Mouse (Mus musculus) midbrain, embryonic 10.5 days (tissue): ENCODE measurements around the gene Col26a1. TPM values are rescaled to one million over a fixed set of nuclear protein-coding genes. Genes with fewer than 3 reads are reported as not detected.

Experiments used
- DNase-seq: peaks from one replicate; pipeline ENCODE4 v3.0.0-alpha.2; 2017; ENCODE audit warnings: low spot score
- H3K27ac ChIP-seq: fragments of 300-500 bp; sonication (generic); replicated peaks from 2 replicates; pipeline ENCODE4 v1.5.1; 2016; ENCODE audit warnings: mild to moderate bottlenecking
- H3K27me3 ChIP-seq: fragments of 300-500 bp; sonication (generic); 2 replicates; pipeline ENCODE4 v1.6.1; 2016; ENCODE audit warnings: low read depth, mild to moderate bottlenecking; ENCODE audit not compliant: poor library complexity, severe bottlenecking
- H3K36me3 ChIP-seq: fragments of 300-500 bp; sonication (generic); 2 replicates; pipeline ENCODE4 v1.6.1; 2016; ENCODE audit warnings: mild to moderate bottlenecking, moderate library complexity
- H3K4me1 ChIP-seq: fragments of 300-500 bp; sonication (generic); 2 replicates; pipeline ENCODE4 v1.6.1; 2016
- H3K4me3 ChIP-seq: fragments of 300-500 bp; sonication (generic); 2 replicates; pipeline ENCODE4 v1.5.1; 2016; ENCODE audit warnings: mild to moderate bottlenecking, moderate library complexity
- H3K9me3 ChIP-seq: fragments of 300-500 bp; sonication (generic); replicated peaks from 2 replicates; pipeline ENCODE4 v1.6.1; 2016; ENCODE audit warnings: mild to moderate bottlenecking
- WGBS: fragments of 180-500 bp; shearing (Covaris S2); methylation state at CpG from one replicate; pipeline ENCODE4 v1.1.7; 2016; 5-methylcytosine and 5-hydroxymethylcytosine counted together
- polyA plus RNA-seq: library from polyadenylated mRNA; unstranded; fragments of >200 nt; fragmentation: Nextera tagmentation; extraction: Ambion mirVana; gene quantifications from 2 replicates; pipeline ENCODE4 v1.2.1, GENCODE M21; 2016

The Col26a1 gene
- polyA plus RNA-seq, 1 experiment from 2014 or later, result 38.0 TPM

DNA sequence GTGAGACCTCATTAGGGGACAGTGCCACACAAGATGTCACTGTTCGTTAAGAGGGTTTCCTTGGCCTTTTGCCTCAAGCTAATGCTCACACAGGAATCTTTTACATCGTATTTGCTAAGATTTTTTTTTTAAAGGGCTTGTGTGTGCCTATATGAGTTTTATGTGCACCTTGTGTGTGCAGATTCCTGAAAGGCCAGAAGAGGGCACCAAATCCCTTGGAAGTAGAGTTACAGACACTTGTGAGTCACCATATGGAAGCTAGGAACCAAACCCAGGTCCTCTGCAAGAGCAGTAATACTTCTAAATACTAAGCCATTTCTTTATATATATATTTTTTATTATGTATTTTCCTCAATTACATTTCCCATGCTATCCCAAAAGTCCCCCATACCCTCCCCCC lies 62.1 kb downstream of the Col26a1 start:
- Histone ChIP-seq H3K36me3 (no peaks in the 10 kb centered on the region), H3K4me3 (no peak overlapping the region), H3K9me3 (no peaks in the 10 kb centered on the region; the same call in 1 of the 2 replicates), H3K27ac (no peak overlapping the region), H3K4me1 (no peaks in the 10 kb centered on the region), H3K27me3 (no peaks in the 10 kb centered on the region)
- no peak for DNase-seq
- 88% methylated on average over 2 of the region's 2 CpGs for WGBS

DNA sequence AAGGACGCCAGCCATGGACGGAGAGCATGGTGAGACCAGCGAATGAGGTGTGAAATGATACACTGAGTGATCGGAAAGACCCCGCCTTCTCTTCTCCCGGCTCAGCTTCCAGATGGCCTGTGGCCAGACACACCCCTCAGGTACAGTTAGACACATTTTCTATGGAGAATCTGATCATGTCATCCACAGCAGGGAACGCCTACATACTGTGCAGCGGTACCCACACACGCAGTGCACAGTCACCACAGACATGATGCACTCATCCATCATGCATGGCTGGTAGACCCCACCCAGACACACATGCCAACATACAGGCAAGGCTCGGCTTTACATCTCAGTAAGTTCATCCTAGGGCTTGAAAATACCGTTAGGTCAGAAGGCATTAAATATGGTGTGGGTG lies 63.3 kb downstream of the Col26a1 start:
- H3K4me3 ChIP-seq, result no peak overlapping the region
- DNase-seq, result no peak
- WGBS, result 86% methylated on average over 11 of the region's 11 CpGs
- H3K27ac ChIP-seq, result no peak overlapping the region
- H3K36me3 ChIP-seq, result no peaks in the 10 kb centered on the region
- H3K27me3 ChIP-seq, result no peaks in the 10 kb centered on the region
- no peaks in the 10 kb centered on the region for H3K4me1 ChIP-seq
- H3K9me3 ChIP-seq, result peaks cover 7% of the 10 kb centered on the region

DNA sequence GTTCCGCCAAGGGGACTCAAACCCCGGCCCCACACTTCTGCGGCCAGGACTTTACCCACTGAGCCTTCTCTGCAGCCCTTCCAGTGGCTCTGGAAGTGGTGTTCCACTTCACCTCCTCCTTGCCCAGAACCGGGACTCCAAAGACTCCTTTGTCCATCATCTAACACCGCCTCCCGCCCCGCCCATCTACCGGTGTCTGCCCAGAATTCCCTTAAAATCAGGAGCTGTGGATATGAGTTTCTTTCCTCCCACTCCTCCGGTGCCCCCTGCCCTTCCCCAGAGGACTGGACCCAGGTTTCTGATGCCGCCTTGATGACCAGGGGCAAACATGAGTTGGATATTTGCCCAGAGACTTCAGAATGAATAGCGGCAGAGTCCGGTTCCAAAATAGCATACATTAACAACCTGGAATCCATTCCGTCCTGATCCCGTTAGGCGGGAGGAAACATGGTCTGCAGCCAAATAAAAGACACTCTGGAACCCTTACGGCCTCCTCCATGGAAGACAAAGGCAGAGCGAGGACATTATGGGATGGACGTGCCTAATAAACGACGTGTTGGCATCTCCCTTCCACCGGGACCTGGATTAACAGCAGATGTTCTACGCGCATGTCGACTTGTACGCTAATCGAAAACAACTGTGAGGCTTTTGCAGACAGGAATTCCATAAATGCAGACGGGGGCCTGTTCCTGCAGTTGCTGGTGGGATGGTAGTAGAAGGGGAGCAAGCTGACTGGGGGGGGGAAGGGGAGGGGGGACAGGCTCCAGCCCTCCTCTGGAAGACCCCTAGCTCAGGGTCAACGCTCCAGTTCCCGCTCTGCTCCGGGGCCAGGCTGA lies 72.3 kb downstream of the Col26a1 start:
- H3K27me3 ChIP-seq, result no peaks in the 10 kb centered on the region
- WGBS, result 76% methylated on average over 30 of the region's 30 CpGs
- H3K4me1 ChIP-seq, result no peaks in the 10 kb centered on the region
- no peak overlapping the region for H3K4me3 ChIP-seq
- peaks cover 7% of the 10 kb centered on the region for H3K9me3 ChIP-seq
- H3K27ac ChIP-seq, result 0 out of 2 replicates have a peak overlapping the region, but pooled peaks have one; percentile 33
- no peaks in the 10 kb centered on the region for H3K36me3 ChIP-seq
- peak; percentile 28 for DNase-seq

DNA sequence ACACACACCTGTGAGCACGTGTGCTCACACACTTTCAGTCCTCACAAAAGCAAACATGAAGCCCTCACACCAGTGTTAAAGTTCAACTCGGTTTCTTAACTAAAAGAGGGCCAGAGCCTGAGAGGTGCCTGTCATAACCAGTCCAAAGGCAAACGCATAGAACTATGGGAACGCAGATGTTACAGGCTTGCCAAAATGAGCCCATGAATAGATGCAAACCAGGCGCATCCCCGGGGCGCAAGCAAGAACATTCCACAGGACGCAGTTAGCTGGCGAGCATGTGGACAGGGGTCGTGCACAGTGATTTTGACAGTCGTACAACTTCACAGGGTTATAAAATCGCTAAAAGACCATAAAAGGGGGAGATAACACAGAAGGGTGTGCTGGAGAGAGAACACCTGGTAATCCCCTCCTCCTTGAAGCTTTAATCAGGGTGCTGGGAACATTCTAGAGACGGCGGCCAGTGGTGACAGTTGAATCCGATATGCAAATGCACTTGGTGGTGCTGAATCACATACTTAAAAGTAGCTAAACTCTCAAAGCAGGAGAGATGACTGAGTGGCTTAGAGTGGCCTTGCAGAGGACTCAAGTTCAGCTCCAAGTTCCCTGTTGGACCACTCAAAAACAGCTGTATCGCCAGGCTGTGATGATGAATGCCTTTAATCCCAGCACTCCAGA lies 76.5 kb downstream of the Col26a1 start:
- Histone ChIP-seq H3K9me3 (no peaks in the 10 kb centered on the region), H3K27me3 (peaks cover 7% of the 10 kb centered on the region; the same call in 1 of the 2 replicates), H3K27ac (no peak overlapping the region), H3K4me1 (peaks cover 22% of the 10 kb centered on the region), H3K4me3 (no peak overlapping the region), H3K36me3 (no peaks in the 10 kb centered on the region)
- WGBS, result 85% methylated on average over 16 of the region's 16 CpGs
- no peak for DNase-seq

DNA sequence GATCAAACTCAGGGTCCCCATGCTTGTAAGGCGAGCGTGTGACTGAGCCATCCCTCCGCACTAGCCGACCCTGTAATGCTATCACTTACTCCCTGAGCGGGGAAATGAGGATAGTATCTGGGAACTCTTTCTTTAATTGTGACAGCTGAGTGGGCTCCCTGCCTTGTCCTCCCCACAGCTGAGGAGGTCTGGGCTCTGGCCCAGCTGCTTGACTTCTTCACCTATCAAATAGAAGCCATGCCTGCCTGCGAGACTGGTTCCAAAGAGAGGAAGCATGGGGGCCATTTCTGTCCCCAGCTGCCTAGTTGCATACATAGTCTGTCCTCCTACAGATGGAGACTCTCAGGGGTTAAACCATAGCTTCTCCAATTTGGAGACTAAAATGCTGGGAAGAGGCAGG lies 78.0 kb downstream of the Col26a1 start:
- Histone ChIP-seq H3K4me3 (no peak overlapping the region), H3K9me3 (no peaks in the 10 kb centered on the region), H3K4me1 (peaks cover 22% of the 10 kb centered on the region), H3K36me3 (no peaks in the 10 kb centered on the region), H3K27ac (no peak overlapping the region), H3K27me3 (peaks cover 7% of the 10 kb centered on the region; the same call in 1 of the 2 replicates)
- WGBS, result 92% methylated on average over 6 of the region's 6 CpGs
- no peak for DNase-seq

DNA sequence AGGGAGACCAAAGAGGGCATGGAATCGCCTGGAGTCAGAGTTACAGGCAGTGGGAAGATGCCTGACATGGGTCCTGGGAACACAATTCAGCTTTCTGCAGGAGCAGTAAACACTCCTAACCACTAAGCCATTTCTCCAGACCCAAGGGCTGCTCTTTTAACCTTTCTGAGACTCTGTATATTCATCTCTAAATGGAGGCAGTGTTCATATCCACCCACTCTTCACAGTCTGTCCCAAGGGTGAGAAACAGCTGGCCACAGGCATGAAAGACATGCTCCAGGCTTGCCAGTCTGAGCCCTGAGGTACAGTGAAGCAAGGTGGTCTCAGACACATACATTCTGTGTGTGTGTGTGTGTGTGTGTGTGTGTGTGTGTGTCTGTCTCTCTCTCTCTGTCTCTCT lies 78.8 kb downstream of the Col26a1 start:
- H3K27me3 ChIP-seq, result peaks cover 7% of the 10 kb centered on the region; the same call in 1 of the 2 replicates
- peaks cover 22% of the 10 kb centered on the region for H3K4me1 ChIP-seq
- 64% methylated on average over 1 of the region's 1 CpGs for WGBS
- DNase-seq, result no peak
- no peaks in the 10 kb centered on the region for H3K9me3 ChIP-seq
- H3K27ac ChIP-seq, result no peak overlapping the region
- H3K36me3 ChIP-seq, result no peaks in the 10 kb centered on the region
- H3K4me3 ChIP-seq, result no peak overlapping the region

DNA sequence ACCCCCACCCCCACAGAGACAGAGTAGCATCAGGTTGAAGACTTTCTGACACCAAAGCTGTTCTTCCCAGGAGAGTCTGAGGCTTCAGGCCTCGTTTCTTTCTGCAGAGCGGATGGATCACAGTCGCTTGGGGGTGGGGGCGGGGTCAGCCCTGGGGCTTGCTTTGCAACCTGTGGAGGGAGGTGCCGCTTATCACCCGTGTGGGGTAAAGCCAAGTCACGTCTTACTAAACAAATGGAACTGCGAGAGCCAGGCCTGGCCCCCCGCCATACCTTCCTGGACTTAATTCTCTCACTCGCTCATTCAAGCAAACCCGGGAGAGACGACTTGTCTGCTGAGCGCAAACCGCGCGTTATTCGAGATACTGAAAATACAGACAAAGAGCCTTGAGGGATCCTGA lies 80.3 kb downstream of the Col26a1 start:
- H3K4me3 ChIP-seq, result peak overlapping the region; percentile 35
- DNase-seq, result peak; percentile 19
- no peaks in the 10 kb centered on the region for H3K36me3 ChIP-seq
- H3K4me1 ChIP-seq, result peaks cover 22% of the 10 kb centered on the region
- peak overlapping the region; percentile 63 for H3K27ac ChIP-seq
- WGBS, result 9% methylated on average over 17 of the region's 17 CpGs
- no peaks in the 10 kb centered on the region for H3K9me3 ChIP-seq
- peaks cover 7% of the 10 kb centered on the region; the same call in 1 of the 2 replicates for H3K27me3 ChIP-seq

DNA sequence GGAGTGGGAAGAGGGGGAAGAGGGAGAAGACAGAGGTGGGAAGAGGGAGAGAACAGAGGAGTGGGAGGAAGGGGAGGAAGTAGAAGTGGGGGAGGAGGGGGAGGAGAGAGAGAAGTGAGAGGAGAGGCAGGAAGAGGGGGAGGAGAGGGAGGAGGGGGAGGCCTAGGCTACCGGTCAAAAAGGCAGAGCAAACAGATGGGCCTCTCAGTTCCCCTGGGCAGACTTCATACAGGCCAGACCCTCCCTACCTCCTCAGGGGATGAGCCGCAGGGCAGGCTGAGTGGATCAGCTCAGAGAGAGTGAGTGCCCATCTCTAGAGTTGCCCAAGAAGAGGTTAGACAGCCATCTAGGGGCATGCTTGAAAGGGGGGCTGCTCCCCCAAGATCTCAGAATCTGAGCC lies 86.1 kb downstream of the Col26a1 start:
- WGBS, result 33% methylated on average over 2 of the region's 2 CpGs
- H3K4me1 ChIP-seq, result peaks cover 13% of the 10 kb centered on the region
- H3K36me3 ChIP-seq, result no peaks in the 10 kb centered on the region
- H3K27ac ChIP-seq, result 0 out of 2 replicates have a peak overlapping the region, but pooled peaks have one; percentile 28
- DNase-seq, result no peak
- H3K4me3 ChIP-seq, result no peak overlapping the region
- H3K27me3 ChIP-seq, result no peaks in the 10 kb centered on the region; the same call in 1 of the 2 replicates
- H3K9me3 ChIP-seq, result no peaks in the 10 kb centered on the region

DNA sequence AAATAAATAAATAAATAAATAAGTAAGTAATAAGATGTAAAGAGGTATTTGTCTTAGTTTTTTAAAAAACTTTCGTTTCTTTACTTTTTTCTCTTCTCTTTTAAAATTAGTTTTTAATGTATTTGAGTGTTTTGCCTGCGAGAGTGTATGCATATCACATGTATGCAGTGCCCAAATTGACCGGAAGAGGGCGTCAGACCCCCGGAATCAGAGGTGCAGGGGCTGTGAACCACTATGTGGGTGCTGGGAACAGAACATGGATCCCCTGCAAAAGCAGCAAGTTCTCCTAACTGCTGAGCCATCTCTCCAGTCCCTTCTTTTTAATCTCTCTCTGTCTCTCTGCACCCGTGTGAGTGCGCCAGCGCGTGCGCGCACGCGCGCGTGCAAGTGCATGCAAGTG lies 89.2 kb downstream of the Col26a1 start:
- WGBS, result 91% methylated on average over 15 of the region's 15 CpGs
- H3K27me3 ChIP-seq, result no peaks in the 10 kb centered on the region; the same call in 1 of the 2 replicates
- no peak overlapping the region for H3K27ac ChIP-seq
- H3K36me3 ChIP-seq, result no peaks in the 10 kb centered on the region
- H3K4me1 ChIP-seq, result peaks cover 18% of the 10 kb centered on the region
- H3K4me3 ChIP-seq, result no peak overlapping the region
- no peaks in the 10 kb centered on the region for H3K9me3 ChIP-seq
- no peak for DNase-seq

DNA sequence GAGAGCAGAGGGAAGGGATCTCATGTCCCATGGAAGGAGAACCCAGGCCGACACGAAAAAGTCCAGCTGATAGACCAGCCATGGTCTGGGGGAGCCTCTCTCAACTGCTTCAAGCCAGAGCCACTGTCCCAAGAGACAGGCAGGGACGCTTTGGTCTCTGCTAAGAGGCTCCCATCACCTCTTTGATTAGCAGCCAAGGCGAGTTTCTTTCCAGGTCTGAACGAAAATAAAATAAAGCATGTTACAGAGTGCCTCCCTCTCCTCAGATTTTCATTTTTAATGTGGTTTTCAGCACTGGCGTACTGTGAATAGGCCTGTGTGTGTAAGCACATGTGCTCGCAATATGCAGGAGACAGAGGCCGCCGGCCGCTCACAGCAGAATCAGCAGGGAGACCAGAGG lies 90.5 kb downstream of the Col26a1 start:
- peaks cover 18% of the 10 kb centered on the region for H3K4me1 ChIP-seq
- no peak overlapping the region for H3K4me3 ChIP-seq
- DNase-seq, result no peak
- H3K9me3 ChIP-seq, result no peaks in the 10 kb centered on the region
- no peak overlapping the region for H3K27ac ChIP-seq
- WGBS, result 84% methylated on average over 10 of the region's 10 CpGs
- no peaks in the 10 kb centered on the region for H3K36me3 ChIP-seq
- H3K27me3 ChIP-seq, result no peaks in the 10 kb centered on the region; the same call in 1 of the 2 replicates

DNA sequence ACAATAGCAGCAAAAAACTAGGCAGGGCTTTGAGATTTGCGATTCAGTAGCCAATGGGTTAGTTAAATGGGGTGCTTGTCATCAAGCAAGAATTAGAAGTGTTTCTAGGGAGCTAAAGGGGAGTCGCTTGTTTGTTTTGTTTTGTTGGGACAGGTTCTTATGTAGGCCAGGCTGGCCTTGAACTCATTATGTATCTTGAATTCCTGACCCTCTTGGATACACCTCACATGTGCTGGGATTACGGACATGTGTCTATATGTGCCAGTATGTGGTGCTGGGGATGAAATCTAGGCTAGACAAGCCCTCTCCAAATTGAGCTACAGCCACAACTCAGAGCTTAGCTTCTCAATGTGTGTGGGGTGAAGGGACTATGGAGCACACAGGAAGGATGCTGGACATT lies 91.8 kb downstream of the Col26a1 start:
- no peak for DNase-seq
- H3K4me3 ChIP-seq, result no peak overlapping the region
- WGBS, result 77% methylated on average over 3 of the region's 3 CpGs
- no peaks in the 10 kb centered on the region for H3K9me3 ChIP-seq
- no peaks in the 10 kb centered on the region for H3K27me3 ChIP-seq
- no peaks in the 10 kb centered on the region for H3K36me3 ChIP-seq
- H3K4me1 ChIP-seq, result peaks cover 8% of the 10 kb centered on the region; the same call in 1 of the 2 replicates
- H3K27ac ChIP-seq, result peak overlapping the region; percentile 50; the same call in 1 of the 2 replicates

DNA sequence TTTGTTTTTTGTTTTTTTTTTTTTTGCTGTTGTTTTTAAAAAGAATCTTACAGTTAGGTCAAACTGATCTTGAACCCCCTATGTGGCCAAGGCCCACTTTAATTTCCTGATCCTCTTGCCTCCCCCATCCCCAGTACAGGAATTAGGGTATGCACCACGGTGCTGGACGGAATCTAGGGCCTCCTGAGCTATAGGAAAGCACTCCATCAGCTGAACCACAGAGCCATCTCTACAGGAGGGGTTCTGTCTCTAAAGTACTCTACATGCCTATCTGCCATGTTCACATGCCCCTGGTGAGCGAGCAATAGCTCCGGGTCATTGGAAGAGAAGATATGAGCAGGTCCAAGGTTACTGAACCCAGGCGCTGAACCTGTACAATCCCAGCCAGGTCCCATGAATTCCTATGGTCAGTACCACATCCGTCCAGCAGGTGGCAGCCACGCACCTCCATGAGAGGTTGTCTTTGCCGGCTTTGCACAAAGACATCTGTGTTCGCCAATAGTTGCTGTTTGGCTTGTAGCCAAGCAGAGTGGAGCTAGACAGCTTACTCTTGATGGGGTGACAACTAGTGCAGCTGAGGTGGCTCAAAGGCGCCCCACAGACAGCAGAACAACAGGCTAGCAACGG lies 92.3 kb downstream of the Col26a1 start:
- 20% methylated on average over 11 of the region's 11 CpGs for WGBS
- peaks cover 5% of the 10 kb centered on the region; the same call in 1 of the 2 replicates for H3K4me1 ChIP-seq
- DNase-seq, result peak; percentile 90
- H3K36me3 ChIP-seq, result no peaks in the 10 kb centered on the region
- H3K27me3 ChIP-seq, result no peaks in the 10 kb centered on the region
- no peaks in the 10 kb centered on the region for H3K9me3 ChIP-seq
- H3K4me3 ChIP-seq, result no peak overlapping the region
- H3K27ac ChIP-seq, result peak overlapping the region; percentile 50; the same call in 1 of the 2 replicates
